28 mouse cellular contexts compared by ENCODE assay signal in genomic region chr2:142401359-142401758, GRCm38 (mm10).
DNase-seq lines count a peak whose midpoint lies in the region; ATAC-seq and TF ChIP-seq lines count a peak whose summit lies in the region.
"Had no signal": no experiment of that assay in that cellular context is flagged by ENCODE, and none has a peak within 500 bp of the region (broad histone marks: within the 10 kb centered on the region; RNA-seq: fewer than 3 reads in every experiment).

No protein-coding gene starts in this region.

- H3K9me3 ChIP-seq in forebrain, embryonic 14.5 days (replicated peaks; ENCODE audit: control insufficient read depth, low read length): no peaks in the 10 kb centered on the region
- no peaks in the 10 kb centered on the region for H3K9me3 ChIP-seq in forebrain, postnatal 0 days (ENCODE audit: low read length)
- no peaks in the 10 kb centered on the region for H3K9me3 ChIP-seq in limb, embryonic 14.5 days (ENCODE audit: control insufficient read depth, low read length)
- H3K9me3 ChIP-seq in limb, embryonic 10.5 days (replicated peaks): no peaks in the 10 kb centered on the region
- H3K9me3 ChIP-seq: hindbrain, embryonic 10.5 days; hindbrain, embryonic 15.5 days; kidney, embryonic 15.5 days; limb, embryonic 15.5 days; liver, embryonic 13.5 days; midbrain, embryonic 10.5 days; midbrain, embryonic 15.5 days; neural tube, embryonic 12.5 days had no signal

- no peak for TF ChIP-seq CTCF in forebrain, postnatal 0 days (IDR thresholded peaks at IDR 0.05; ENCODE audit: low read depth)
- TF ChIP-seq CTCF in cortical plate, adult 2 months (IDR thresholded peaks at IDR 0.05; ENCODE audit: extremely low read depth, insufficient read depth, low read length): no peak

- no peak overlapping the region for H3K4me2 ChIP-seq in forebrain, embryonic 14.5 days (ENCODE audit: low read length)
- no peak overlapping the region for H3K4me2 ChIP-seq in forebrain, postnatal 0 days (ENCODE audit: low read depth)
- H3K4me2 ChIP-seq in limb, embryonic 14.5 days (replicated peaks; ENCODE audit: low read depth, low read length, severe bottlenecking): no peak overlapping the region
- H3K4me2 ChIP-seq: hindbrain, embryonic 15.5 days; kidney, embryonic 15.5 days; limb, embryonic 15.5 days; liver, embryonic 13.5 days; midbrain, embryonic 15.5 days; neural tube, embryonic 12.5 days had no signal

- no peak overlapping the region for H3K27ac ChIP-seq in forebrain, embryonic 14.5 days (ENCODE audit: low read depth, low read length)
- H3K27ac ChIP-seq in forebrain, postnatal 0 days (ENCODE audit: low read depth, low read length): no peak overlapping the region
- H3K27ac ChIP-seq in limb, embryonic 14.5 days (replicated peaks; ENCODE audit: low read depth, low read length): no peak overlapping the region
- no peak overlapping the region for H3K27ac ChIP-seq in limb, embryonic 10.5 days
- peak overlapping the region; percentile 32; the same call in 1 of the 2 replicates for H3K27ac ChIP-seq in cortical plate, adult 2 months (ENCODE audit: insufficient read depth, low read length)
- H3K27ac ChIP-seq: hindbrain, embryonic 10.5 days; hindbrain, embryonic 15.5 days; kidney, embryonic 15.5 days; limb, embryonic 15.5 days; liver, embryonic 13.5 days; midbrain, embryonic 10.5 days; midbrain, embryonic 15.5 days; neural tube, embryonic 12.5 days had no signal

- no peaks in the 10 kb centered on the region for H3K27me3 ChIP-seq in forebrain, embryonic 14.5 days (replicated peaks; ENCODE audit: control insufficient read depth, insufficient read depth, low read length)
- no peaks in the 10 kb centered on the region for H3K27me3 ChIP-seq in forebrain, postnatal 0 days (ENCODE audit: insufficient read depth, low read length)
- no peaks in the 10 kb centered on the region for H3K27me3 ChIP-seq in limb, embryonic 14.5 days (ENCODE audit: control insufficient read depth, insufficient read depth, low read length)
- no peaks in the 10 kb centered on the region for H3K27me3 ChIP-seq in limb, embryonic 10.5 days (ENCODE audit: low read depth, poor library complexity, severe bottlenecking)
- H3K27me3 ChIP-seq: hindbrain, embryonic 15.5 days; kidney, embryonic 15.5 days; limb, embryonic 15.5 days; liver, embryonic 13.5 days; midbrain, embryonic 15.5 days; neural tube, embryonic 12.5 days; Patski had no signal

- DNase-seq in forebrain, embryonic 14.5 days (ENCODE audit: low spot score): peak; percentile 20
- no peak for DNase-seq in forebrain, postnatal 0 days
- peak; percentile 20 for DNase-seq in limb, embryonic 14.5 days (ENCODE audit: low spot score)
- no peak for DNase-seq in limb, embryonic 10.5 days (ENCODE audit: low spot score)
- DNase-seq in Muller cell, postnatal 12 days (ENCODE audit: inconsistent ontology term): peak; percentile 26
- DNase-seq: adrenal gland, postnatal 10 days; B cell, adult 2 months; cerebellum, adult 11-12 months; gastrocnemius, postnatal 10 days; heart, postnatal 14 days; kidney, adult 11 months; kidney, postnatal 36 days; layer of hippocampus, postnatal 36 days; liver, embryonic 13.5 days; lung, adult 18-20 months; lung, postnatal 14 days had no signal

- H3K9ac ChIP-seq in forebrain, embryonic 14.5 days (ENCODE audit: low read length): no peak overlapping the region
- no peak overlapping the region for H3K9ac ChIP-seq in forebrain, postnatal 0 days
- H3K9ac ChIP-seq in limb, embryonic 14.5 days (ENCODE audit: low read depth, low read length, severe bottlenecking): no peak overlapping the region
- H3K9ac ChIP-seq: hindbrain, embryonic 15.5 days; kidney, embryonic 15.5 days; limb, embryonic 15.5 days; liver, embryonic 13.5 days; midbrain, embryonic 15.5 days; neural tube, embryonic 12.5 days had no signal

- 78% methylated on average over 3 of the region's 3 CpGs for WGBS in forebrain, embryonic 14.5 days
- WGBS in forebrain, postnatal 0 days: 72% methylated on average over 3 of the region's 3 CpGs
- 92% methylated on average over 3 of the region's 3 CpGs for WGBS in limb, embryonic 14.5 days
- 93% methylated on average over 3 of the region's 3 CpGs for WGBS in limb, embryonic 10.5 days

- no peak for TF ChIP-seq POLR2A in limb, embryonic 14.5 days (IDR thresholded peaks at IDR 0.05; ENCODE audit: borderline replicate concordance, extremely low read depth, insufficient read depth, insufficient read length)
- TF ChIP-seq POLR2A in cortical plate, adult 2 months (IDR thresholded peaks at IDR 0.05; ENCODE audit: extremely low read depth, insufficient read depth, low read length): no peak

- H3K4me3 ChIP-seq in forebrain, embryonic 14.5 days (ENCODE audit: low read depth, low read length): no peak overlapping the region
- no peak overlapping the region for H3K4me3 ChIP-seq in forebrain, postnatal 0 days (ENCODE audit: low read depth, low read length)
- no peak overlapping the region for H3K4me3 ChIP-seq in limb, embryonic 14.5 days (replicated peaks; ENCODE audit: low read length)
- H3K4me3 ChIP-seq in limb, embryonic 10.5 days: no peak overlapping the region
- no peak overlapping the region for H3K4me3 ChIP-seq in cortical plate, adult 2 months (ENCODE audit: insufficient read depth, low read length)
- H3K4me3 ChIP-seq: erythroblast, embryonic 14.5 days; hindbrain, embryonic 10.5 days; hindbrain, embryonic 15.5 days; kidney, embryonic 15.5 days; limb, embryonic 15.5 days; liver, embryonic 13.5 days; midbrain, embryonic 10.5 days; midbrain, embryonic 15.5 days; myocyte; neural tube, embryonic 12.5 days had no signal

- H3K4me1 ChIP-seq in forebrain, embryonic 14.5 days (ENCODE audit: control insufficient read depth, insufficient read depth, low read length): no peaks in the 10 kb centered on the region
- no peaks in the 10 kb centered on the region for H3K4me1 ChIP-seq in forebrain, postnatal 0 days (ENCODE audit: insufficient read depth)
- H3K4me1 ChIP-seq in limb, embryonic 14.5 days (ENCODE audit: control insufficient read depth, insufficient read depth, low read length): no peaks in the 10 kb centered on the region
- peaks cover 7% of the 10 kb centered on the region for H3K4me1 ChIP-seq in limb, embryonic 10.5 days
- peaks cover 3% of the 10 kb centered on the region for H3K4me1 ChIP-seq in cortical plate, adult 2 months (ENCODE audit: control insufficient read depth, insufficient read depth, low read length)
- H3K4me1 ChIP-seq: hindbrain, embryonic 15.5 days; kidney, embryonic 15.5 days; limb, embryonic 15.5 days; neural tube, embryonic 12.5 days had no signal

- no peak for ATAC-seq in forebrain, embryonic 14.5 days
- ATAC-seq in forebrain, postnatal 0 days: no peak
- ATAC-seq in limb, embryonic 14.5 days (ENCODE audit: low FRiP score, low read depth): no peak
- ATAC-seq: inflammation-experienced regulatory T-cells, adult 6 months; midbrain, embryonic 15.5 days; Patski had no signal

- no peaks in the 10 kb centered on the region for H3K36me3 ChIP-seq in forebrain, embryonic 14.5 days (ENCODE audit: control insufficient read depth, insufficient read depth, low read length)
- no peaks in the 10 kb centered on the region for H3K36me3 ChIP-seq in forebrain, postnatal 0 days (ENCODE audit: insufficient read depth)
- H3K36me3 ChIP-seq in limb, embryonic 14.5 days (ENCODE audit: control insufficient read depth, insufficient read depth, low read length): no peaks in the 10 kb centered on the region
- no peaks in the 10 kb centered on the region for H3K36me3 ChIP-seq in limb, embryonic 10.5 days
- H3K36me3 ChIP-seq: hindbrain, embryonic 10.5 days; hindbrain, embryonic 15.5 days; kidney, embryonic 15.5 days; limb, embryonic 15.5 days; liver, embryonic 13.5 days; midbrain, embryonic 10.5 days; midbrain, embryonic 15.5 days; neural tube, embryonic 12.5 days had no signal

Comparison
In these comparisons a context has a peak if more than half of its experiments do, and no peak if none do; other contexts are left out.
1. DNase-seq: peak in forebrain, embryonic 14.5 days (single experiment), limb, embryonic 14.5 days (single experiment) and Muller cell, postnatal 12 days (single experiment); none in forebrain, postnatal 0 days (single experiment) and limb, embryonic 10.5 days (single experiment).